Mouse (Mus musculus): Measurements from ENCODE around the gene Olah. TPM values are rescaled to one million over a fixed set of nuclear protein-coding genes. Genes with fewer than 3 reads are reported as not detected.

Gene Olah
- polyA plus RNA-seq, 1 experiment, result not detected

GRCm38 (mm10) chr2:3356311-3356710 is 40.7 kb downstream of the Olah start:
- no peak overlapping the region for H3K4me3 ChIP-seq (ENCODE audit: insufficient read depth, low read length)
- no peak for TF ChIP-seq POLR2A (IDR thresholded peaks at IDR 0.05; ENCODE audit: low read depth, low read length)
- no peak for TF ChIP-seq CTCF (IDR thresholded peaks at IDR 0.05; ENCODE audit: borderline replicate concordance, insufficient read depth, low read length)
- no peaks in the 10 kb centered on the region for H3K4me1 ChIP-seq (ENCODE audit: control insufficient read depth, insufficient read depth, low read length)
- H3K27ac ChIP-seq (ENCODE audit: insufficient read depth, low read length), result no peak overlapping the region

- TF ChIP-seq CTCF (IDR thresholded peaks at IDR 0.05; ENCODE audit: borderline replicate concordance, insufficient read depth, low read length) (no peak), POLR2A (IDR thresholded peaks at IDR 0.05; ENCODE audit: low read depth, low read length) (no peak)
- H3K4me3 ChIP-seq (ENCODE audit: insufficient read depth, low read length), result no peak overlapping the region
- H3K27ac ChIP-seq (ENCODE audit: insufficient read depth, low read length), result no peak overlapping the region
- no peaks in the 10 kb centered on the region for H3K4me1 ChIP-seq (ENCODE audit: control insufficient read depth, insufficient read depth, low read length)
Observed at GRCm38 (mm10) chr2:3355793-3356192, 41.2 kb downstream of the Olah start.

- TF ChIP-seq CTCF (IDR thresholded peaks at IDR 0.05; ENCODE audit: borderline replicate concordance, insufficient read depth, low read length) (no peak), POLR2A (IDR thresholded peaks at IDR 0.05; ENCODE audit: low read depth, low read length) (no peak)
- H3K27ac ChIP-seq (ENCODE audit: insufficient read depth, low read length), result no peak overlapping the region
- H3K4me1 ChIP-seq (ENCODE audit: control insufficient read depth, insufficient read depth, low read length), result no peaks in the 10 kb centered on the region
- H3K4me3 ChIP-seq (ENCODE audit: insufficient read depth, low read length), result no peak overlapping the region
Observed at GRCm38 (mm10) chr2:3353160-3353559, 43.9 kb downstream of the Olah start.

- Histone ChIP-seq H3K4me3 (ENCODE audit: insufficient read depth, low read length) (no peak overlapping the region), H3K27ac (ENCODE audit: insufficient read depth, low read length) (no peak overlapping the region), H3K4me1 (ENCODE audit: control insufficient read depth, insufficient read depth, low read length) (no peaks in the 10 kb centered on the region)
- TF ChIP-seq CTCF (IDR thresholded peaks at IDR 0.05; ENCODE audit: borderline replicate concordance, insufficient read depth, low read length) (no peak), POLR2A (IDR thresholded peaks at IDR 0.05; ENCODE audit: low read depth, low read length) (no peak)
Observed at GRCm38 (mm10) chr2:3348919-3349318, 48.1 kb downstream of the Olah start.

GRCm38 (mm10) chr2:3348422-3348821 is 48.6 kb downstream of the Olah start:
- no peak overlapping the region for H3K4me3 ChIP-seq (ENCODE audit: insufficient read depth, low read length)
- no peak for TF ChIP-seq CTCF (IDR thresholded peaks at IDR 0.05; ENCODE audit: borderline replicate concordance, insufficient read depth, low read length)
- no peak for TF ChIP-seq POLR2A (IDR thresholded peaks at IDR 0.05; ENCODE audit: low read depth, low read length)
- no peaks in the 10 kb centered on the region for H3K4me1 ChIP-seq (ENCODE audit: control insufficient read depth, insufficient read depth, low read length)

GRCm38 (mm10) chr2:3335611-3336301 is 61.3 kb downstream of the Olah start, which contains the start of gene Acbd7:
Gene Acbd7, plus strand, starts transcription at chr2:3336168.
- Histone ChIP-seq H3K27ac (ENCODE audit: insufficient read depth, low read length) (no peak within 1 kb of the TSS), H3K4me1 (ENCODE audit: control insufficient read depth, insufficient read depth, low read length) (peaks cover 5% of the 10 kb centered on the region), H3K4me3 (ENCODE audit: insufficient read depth, low read length) (peak within 1 kb of the TSS; percentile 5; the same call in 1 of the 2 replicates)
- TF ChIP-seq CTCF (IDR thresholded peaks at IDR 0.05; ENCODE audit: borderline replicate concordance, insufficient read depth, low read length) (no peak), POLR2A (IDR thresholded peaks at IDR 0.05; ENCODE audit: low read depth, low read length) (no peak)

More at GRCm38 (mm10) chr2:3348422-3348821, 48.6 kb downstream of the Olah start:
- no peak overlapping the region for H3K27ac ChIP-seq (ENCODE audit: insufficient read depth, low read length)

- no peak for TF ChIP-seq CTCF (IDR thresholded peaks at IDR 0.05; ENCODE audit: borderline replicate concordance, insufficient read depth, low read length)
- no peak for TF ChIP-seq POLR2A (IDR thresholded peaks at IDR 0.05; ENCODE audit: low read depth, low read length)
- no peak overlapping the region for H3K4me3 ChIP-seq (ENCODE audit: insufficient read depth, low read length)
- H3K4me1 ChIP-seq (ENCODE audit: control insufficient read depth, insufficient read depth, low read length), result peaks cover 5% of the 10 kb centered on the region
- H3K27ac ChIP-seq (ENCODE audit: insufficient read depth, low read length), result no peak overlapping the region
Observed at GRCm38 (mm10) chr2:3333761-3334160, 63.2 kb downstream of the Olah start.

GRCm38 (mm10) chr2:3332484-3333242 is 64.3 kb downstream of the Olah start, which contains the start of gene Rpp38:
Gene Rpp38, minus strand, starts transcription at chr2:3332643.
- peak within 1 kb of the TSS; percentile 71 for H3K4me3 ChIP-seq (ENCODE audit: insufficient read depth, low read length)
- H3K27ac ChIP-seq (ENCODE audit: insufficient read depth, low read length), result peak within 1 kb of the TSS; percentile 60
- TF ChIP-seq CTCF (IDR thresholded peaks at IDR 0.05; ENCODE audit: borderline replicate concordance, insufficient read depth, low read length), result no peak
- peak; percentile 82 for TF ChIP-seq POLR2A (IDR thresholded peaks at IDR 0.05; ENCODE audit: low read depth, low read length)
- peaks cover 5% of the 10 kb centered on the region for H3K4me1 ChIP-seq (ENCODE audit: control insufficient read depth, insufficient read depth, low read length)

GRCm38 (mm10) chr2:3332056-3332455 is 65.0 kb downstream of the Olah start:
- peak overlapping the region; percentile 60 for H3K27ac ChIP-seq (ENCODE audit: insufficient read depth, low read length)
- peaks cover 5% of the 10 kb centered on the region for H3K4me1 ChIP-seq (ENCODE audit: control insufficient read depth, insufficient read depth, low read length)
- H3K4me3 ChIP-seq (ENCODE audit: insufficient read depth, low read length), result peak overlapping the region; percentile 71
- TF ChIP-seq CTCF (IDR thresholded peaks at IDR 0.05; ENCODE audit: borderline replicate concordance, insufficient read depth, low read length) (no peak), POLR2A (IDR thresholded peaks at IDR 0.05; ENCODE audit: low read depth, low read length) (no peak)
